ENCODE assay signal across 9 mouse cellular contexts in the genomic region with DNA sequence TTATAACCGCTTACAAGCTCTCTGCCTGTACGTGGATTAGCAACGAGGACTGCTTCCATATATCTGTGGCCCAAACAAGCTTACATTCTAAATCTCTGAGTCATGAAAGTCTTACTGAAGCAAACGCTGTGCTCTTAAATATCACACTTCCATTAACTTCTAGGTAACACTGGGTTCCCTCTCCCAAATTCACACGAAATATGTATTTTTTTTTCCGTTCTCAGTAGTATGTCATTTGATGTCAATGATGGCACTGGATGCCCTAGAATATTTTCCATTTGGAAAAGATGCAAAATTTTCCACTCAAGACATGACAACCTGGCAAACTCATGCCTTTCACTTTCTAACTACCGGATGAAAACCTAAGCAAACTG. TPM values are rescaled to one million over a fixed set of nuclear protein-coding genes. Genes with fewer than 3 reads are reported as not detected.
DNase-seq lines count a peak whose midpoint lies in the region; ATAC-seq and TF ChIP-seq lines count a peak whose summit lies in the region.
"Had no signal": no experiment of that assay in that cellular context is flagged by ENCODE, and none has a peak within 500 bp of the region (broad histone marks: within the 10 kb centered on the region; RNA-seq: fewer than 3 reads in every experiment).

No protein-coding gene starts in this region.

- H3K36me3 ChIP-seq in heart, embryonic 10.5 days = peaks cover 25% of the 10 kb centered on the region
- peaks cover 18% of the 10 kb centered on the region for H3K36me3 ChIP-seq in C2C12 (ENCODE audit: control insufficient read depth, insufficient read depth)
- H3K36me3 ChIP-seq in embryonic facial prominence, embryonic 15.5 days = peaks cover 20% of the 10 kb centered on the region
- peaks cover 9% of the 10 kb centered on the region for H3K36me3 ChIP-seq in liver, embryonic 11.5 days (ENCODE audit: control insufficient read depth, insufficient read depth, low read length)

- H3K79me2 ChIP-seq in C2C12 (ENCODE audit: control insufficient read depth, insufficient read depth) = peaks cover 44% of the 10 kb centered on the region

- no peak for DNase-seq in heart, embryonic 10.5 days (ENCODE audit: low spot score)
- no peak for DNase-seq in heart, adult 9 months (ENCODE audit: low spot score in 2 of 2)
- no peak for DNase-seq in liver, embryonic 11.5 days (ENCODE audit: low spot score)
- DNase-seq in urinary bladder, postnatal 10 days (ENCODE audit: low spot score) = no peak
- DNase-seq in thymus, postnatal 25 days = no peak

- H3K4me2 ChIP-seq in embryonic facial prominence, embryonic 15.5 days (replicated peaks) = peak overlapping the region; percentile 63
- peak overlapping the region; percentile 85 for H3K4me2 ChIP-seq in liver, embryonic 11.5 days

- no peaks in the 10 kb centered on the region for H3K9me3 ChIP-seq in heart, embryonic 10.5 days
- no peaks in the 10 kb centered on the region for H3K9me3 ChIP-seq in embryonic facial prominence, embryonic 15.5 days (replicated peaks)
- no peaks in the 10 kb centered on the region for H3K9me3 ChIP-seq in liver, embryonic 11.5 days (ENCODE audit: control insufficient read depth, low read length)

- no peaks in the 10 kb centered on the region; the same call in 1 of the 2 replicates for H3K27me3 ChIP-seq in heart, embryonic 10.5 days (ENCODE audit: insufficient read depth, poor library complexity, severe bottlenecking)
- no peaks in the 10 kb centered on the region for H3K27me3 ChIP-seq in C2C12 (ENCODE audit: control insufficient read depth, insufficient read depth, insufficient read length)
- H3K27me3 ChIP-seq in embryonic facial prominence, embryonic 15.5 days = no peaks in the 10 kb centered on the region
- no peaks in the 10 kb centered on the region for H3K27me3 ChIP-seq in liver, embryonic 11.5 days (replicated peaks; ENCODE audit: control insufficient read depth, insufficient read depth, low read length)

- peak overlapping the region; percentile 82 for H3K9ac ChIP-seq in embryonic facial prominence, embryonic 15.5 days
- H3K9ac ChIP-seq in liver, embryonic 11.5 days (ENCODE audit: low read depth, low read length) = peak overlapping the region; percentile 86

- peak overlapping the region; percentile 98 for H3K4me3 ChIP-seq in heart, embryonic 10.5 days
- peak overlapping the region; percentile 90 for H3K4me3 ChIP-seq in C2C12 (ENCODE audit: insufficient read depth, poor library complexity, severe bottlenecking)
- H3K4me3 ChIP-seq in embryonic facial prominence, embryonic 15.5 days (replicated peaks) = peak overlapping the region; percentile 77
- peak overlapping the region; percentile 74 for H3K4me3 ChIP-seq in liver, embryonic 11.5 days (ENCODE audit: low read depth, low read length)

- 33% methylated on average over 7 of the region's 7 CpGs for WGBS in heart, embryonic 10.5 days
- WGBS in embryonic facial prominence, embryonic 15.5 days = 27% methylated on average over 7 of the region's 7 CpGs
- 21% methylated on average over 7 of the region's 7 CpGs for WGBS in liver, embryonic 11.5 days

- ATAC-seq in embryonic facial prominence, embryonic 15.5 days (ENCODE audit: insufficient number of reproducible peaks, low FRiP score, low TSS enrichment, low read depth) = no peak
- ATAC-seq in liver, embryonic 11.5 days (replicated peaks; ENCODE audit: low FRiP score) = no peak
- no peak for ATAC-seq in cerebellum, adult (ENCODE audit: insufficient number of reproducible peaks, low FRiP score, low TSS enrichment)

- TF ChIP-seq CTCF in C2C12 (IDR thresholded peaks at IDR 0.05; ENCODE audit: control insufficient read depth, insufficient read depth, insufficient read length) = no peak

- peaks cover 30% of the 10 kb centered on the region for H3K79me3 ChIP-seq in C2C12 (ENCODE audit: low read depth)

- no peaks in the 10 kb centered on the region for H3K4me1 ChIP-seq in heart, embryonic 10.5 days
- H3K4me1 ChIP-seq in embryonic facial prominence, embryonic 15.5 days = peaks cover 5% of the 10 kb centered on the region; the same call in 1 of the 2 replicates
- peaks cover 6% of the 10 kb centered on the region for H3K4me1 ChIP-seq in liver, embryonic 11.5 days (replicated peaks; ENCODE audit: control insufficient read depth, insufficient read depth, low read length)

- H3K27ac ChIP-seq in heart, embryonic 10.5 days = peak overlapping the region; percentile 95
- peak overlapping the region; percentile 79 for H3K27ac ChIP-seq in embryonic facial prominence, embryonic 15.5 days (replicated peaks)
- H3K27ac ChIP-seq in liver, embryonic 11.5 days (ENCODE audit: low read depth, low read length) = peak overlapping the region; percentile 66; the same call in 1 of the 2 replicates

- peak overlapping the region; percentile 75 for H3ac ChIP-seq in C2C12 (ENCODE audit: control insufficient read depth, insufficient read length, low read depth)

TF ChIP-seq in C2C12, 6 proteins besides CTCF, POLR2A, EP300 and RAD21:
- TF ChIP-seq MYOG (IDR thresholded peaks at IDR 0.05; ENCODE audit: control insufficient read depth, extremely low read depth, insufficient read length) (no peak), CEBPB (IDR thresholded peaks at IDR 0.05; ENCODE audit: low read depth) (no peak), USF1 (IDR thresholded peaks at IDR 0.05; ENCODE audit: low read depth) (no peak), MAX (IDR thresholded peaks at IDR 0.05) (no peak), FOSL1 (IDR thresholded peaks at IDR 0.05; ENCODE audit: insufficient read depth, low read length, poor library complexity, severe bottlenecking) (no peak), MYOD1 (IDR thresholded peaks at IDR 0.05; ENCODE audit: control insufficient read depth, insufficient read length, low read depth) (no peak)

RNA-seq across cellular contexts. Expression of gene Uhmk1, which starts 0.8 kb away (rescaled TPM):
- 8.6 and 10.5 TPM in 2 replicates for polyA plus RNA-seq in heart, embryonic 10.5 days (2016; fragmentation: Nextera tagmentation; extraction: Ambion mirVana)
- polyA plus RNA-seq in C2C12 (2012; fragmentation: generic; extraction: Trizol) = 8.7 TPM
- 6.6 and 6.7 TPM in 2 replicates for polyA plus RNA-seq in embryonic facial prominence, embryonic 15.5 days (2015; fragmentation: Nextera tagmentation; extraction: Ambion mirVana)
- polyA plus RNA-seq in liver, embryonic 11.5 days (2014; fragmentation: Nextera tagmentation; extraction: Ambion mirVana) = 16.0 and 17.0 TPM in 2 replicates

RNA-seq across cellular contexts. Expression of gene Sh2d1b2, which starts 18.2 kb away (rescaled TPM):
- polyA plus RNA-seq in heart, embryonic 10.5 days (2016; fragmentation: Nextera tagmentation; extraction: Ambion mirVana) = not detected in 2 replicates
- 0.12 TPM for polyA plus RNA-seq in C2C12 (2012; fragmentation: generic; extraction: Trizol)
- not detected in 2 replicates for polyA plus RNA-seq in embryonic facial prominence, embryonic 15.5 days (2015; fragmentation: Nextera tagmentation; extraction: Ambion mirVana)
- not detected in 2 replicates for polyA plus RNA-seq in liver, embryonic 11.5 days (2014; fragmentation: Nextera tagmentation; extraction: Ambion mirVana)
- polyA plus RNA-seq: large intestine, adult 2 months had no signal

RNA-seq across cellular contexts. Expression of gene Uap1, which starts 39.6 kb away (rescaled TPM):
- 63.0 and 67.4 TPM in 2 replicates for polyA plus RNA-seq in heart, embryonic 10.5 days (2016; fragmentation: Nextera tagmentation; extraction: Ambion mirVana)
- polyA plus RNA-seq in C2C12 (2012; fragmentation: generic; extraction: Trizol) = 17.5 TPM
- polyA plus RNA-seq in embryonic facial prominence, embryonic 15.5 days (2015; fragmentation: Nextera tagmentation; extraction: Ambion mirVana) = 68.4 and 70.9 TPM in 2 replicates
- 59.6 and 60.0 TPM in 2 replicates for polyA plus RNA-seq in liver, embryonic 11.5 days (2014; fragmentation: Nextera tagmentation; extraction: Ambion mirVana)
